Mouse (Mus musculus): ENCODE results near the gene Dnajc17.

The Dnajc17 gene

DNA sequence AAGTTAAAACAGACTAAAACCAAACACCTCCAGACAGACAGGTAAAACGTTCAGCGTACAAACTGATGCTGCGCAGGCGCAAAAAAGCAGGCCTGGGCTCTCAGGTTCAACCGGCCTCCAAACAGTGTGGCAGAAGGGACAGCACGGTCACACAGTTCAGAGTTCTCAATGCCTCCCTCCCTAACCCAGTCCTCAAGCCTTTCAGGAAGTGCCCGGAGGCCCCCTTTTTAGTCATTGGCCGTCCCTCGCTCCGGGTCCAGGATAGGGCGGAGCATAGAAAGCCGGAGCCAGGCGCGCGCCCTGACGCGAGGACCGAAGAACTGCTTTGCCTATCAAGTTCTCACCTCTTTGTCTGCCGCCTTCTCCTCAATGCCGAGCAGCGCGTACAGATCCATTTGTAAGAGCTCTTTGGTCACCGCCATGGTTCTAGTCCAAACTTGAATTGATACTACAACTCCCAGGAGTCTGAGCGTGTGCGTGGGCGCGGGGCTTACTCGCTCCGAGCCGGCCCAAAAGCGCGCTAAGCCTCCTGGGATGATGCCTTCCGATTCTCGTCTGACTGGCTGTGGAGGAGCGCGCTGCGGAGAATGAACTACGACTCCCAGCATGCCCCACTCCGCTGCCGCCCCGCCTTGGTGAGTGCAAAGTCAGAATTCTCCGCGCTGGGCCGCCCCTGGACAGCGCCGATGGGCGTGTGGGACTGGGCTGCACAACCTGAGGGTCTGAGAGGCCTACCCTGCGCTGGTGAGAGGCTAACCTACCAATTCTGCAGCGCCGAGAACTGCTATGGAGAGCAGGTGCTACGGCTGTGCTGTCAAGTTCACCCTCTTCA lies at the start of gene Dnajc17, which contains the start of gene Zfyve19:
Gene Dnajc17 (minus strand): TSS at position 452 of the 832 bp plus-strand sequence.
Gene Zfyve19 (plus strand): TSS at position 274 of the 832 bp plus-strand sequence.
- in situ Hi-C loops (cut with MboI, MseI), result no loop called here

DNA sequence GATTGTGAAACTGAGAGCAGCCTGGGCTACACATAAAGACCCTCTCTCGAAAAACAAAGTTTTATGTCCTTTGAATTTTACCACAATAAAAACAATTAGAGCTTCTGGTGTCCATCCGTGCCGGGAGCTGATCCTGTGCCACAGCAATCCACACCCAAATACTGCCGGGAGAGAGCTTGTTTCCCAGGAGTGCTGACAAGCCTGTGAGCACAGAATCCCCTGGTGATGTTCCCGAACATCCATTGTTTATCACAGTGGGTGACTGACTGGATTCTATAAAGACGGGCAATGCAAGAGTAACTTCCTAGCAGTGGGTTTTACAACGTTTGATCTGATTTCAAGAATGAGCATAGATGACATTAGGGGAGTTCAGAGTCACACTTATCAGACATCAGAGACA lies 46.4 kb upstream of the Dnajc17 start:
- in situ Hi-C loops (cut with MboI, MseI), result no loop called here

DNA sequence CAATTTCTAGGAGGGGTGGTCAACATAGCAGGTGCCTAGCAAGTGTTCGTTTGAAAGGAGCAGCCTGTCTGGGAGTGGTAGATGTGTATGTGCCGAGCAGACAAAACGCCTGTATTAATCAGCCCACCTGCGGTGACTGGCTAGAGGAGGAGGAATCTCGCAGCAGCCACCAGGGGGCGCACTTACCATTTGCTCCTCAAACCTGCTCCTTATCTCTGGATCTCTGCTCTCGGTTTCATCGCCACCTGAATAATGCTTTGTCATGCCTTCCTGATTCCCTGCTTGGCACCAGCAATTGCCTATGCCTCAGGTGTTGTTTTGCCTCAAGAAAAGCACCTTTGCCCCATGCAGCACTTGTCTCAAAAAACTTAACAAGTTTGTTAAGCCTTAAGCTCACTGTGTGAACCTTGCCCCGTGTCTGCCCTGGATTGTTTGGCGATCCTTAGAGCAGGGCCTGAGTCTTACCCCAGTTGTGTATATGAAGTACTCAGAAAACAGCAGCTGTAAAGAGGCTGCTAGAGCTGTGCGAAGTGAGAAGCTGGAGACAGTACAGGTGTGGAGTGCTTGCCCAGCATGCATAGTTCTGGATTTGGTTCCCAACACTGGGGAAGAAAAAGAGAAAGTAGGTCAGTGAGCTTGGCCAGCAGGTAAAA lies 42.4 kb upstream of the Dnajc17 start:
- in situ Hi-C loops (cut with MboI, MseI), result no loop called here

DNA sequence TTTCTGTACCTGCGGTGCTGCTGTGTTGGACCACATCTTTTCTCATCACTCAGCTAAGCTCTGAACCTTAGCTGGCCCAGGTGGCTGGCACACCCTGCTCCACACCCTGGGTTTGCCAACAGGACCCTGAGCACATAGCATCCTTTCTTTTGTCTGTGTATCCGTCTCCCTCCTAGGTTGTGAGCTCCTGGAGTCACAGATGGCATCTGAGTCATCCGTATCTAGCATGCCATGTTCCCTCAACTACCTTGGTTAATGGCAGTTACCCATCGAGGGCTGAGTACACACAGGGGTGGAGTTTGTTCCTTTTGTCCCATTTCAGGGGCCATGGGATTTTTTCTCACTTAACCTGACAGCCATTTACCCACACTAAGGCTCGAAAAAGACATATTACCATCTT lies 41.8 kb upstream of the Dnajc17 start:
- in situ Hi-C loops (cut with MboI, MseI), result no loop called here

DNA sequence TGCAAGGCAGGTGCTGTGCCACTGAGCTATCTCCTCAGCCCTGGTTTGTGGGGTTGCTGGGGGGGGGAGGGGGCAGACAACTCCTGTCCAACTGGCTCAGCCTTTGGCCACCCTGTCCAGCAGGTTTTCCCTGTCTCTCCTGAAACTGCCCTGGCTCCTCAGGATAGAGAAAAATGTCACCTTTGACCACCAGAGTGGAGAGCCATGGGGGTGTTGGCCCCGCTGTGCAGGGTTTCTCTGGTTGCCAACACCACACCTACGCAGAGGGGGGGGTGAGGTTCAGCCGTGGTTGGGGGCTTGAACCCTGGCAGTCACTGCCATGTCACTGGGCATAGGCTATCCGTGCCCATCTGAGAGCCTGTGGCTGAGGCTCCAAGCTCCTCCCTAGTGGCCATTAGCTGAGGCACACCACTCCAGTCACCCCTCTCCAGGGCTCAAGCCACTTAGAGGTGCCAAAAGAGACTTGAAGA lies 41.0 kb upstream of the Dnajc17 start:
- in situ Hi-C loops (cut with MboI, MseI), result loop anchor here (5.0 kb wide), 1 partner anchor 38 kb away; the partner anchor contains the start of gene Vps18

DNA sequence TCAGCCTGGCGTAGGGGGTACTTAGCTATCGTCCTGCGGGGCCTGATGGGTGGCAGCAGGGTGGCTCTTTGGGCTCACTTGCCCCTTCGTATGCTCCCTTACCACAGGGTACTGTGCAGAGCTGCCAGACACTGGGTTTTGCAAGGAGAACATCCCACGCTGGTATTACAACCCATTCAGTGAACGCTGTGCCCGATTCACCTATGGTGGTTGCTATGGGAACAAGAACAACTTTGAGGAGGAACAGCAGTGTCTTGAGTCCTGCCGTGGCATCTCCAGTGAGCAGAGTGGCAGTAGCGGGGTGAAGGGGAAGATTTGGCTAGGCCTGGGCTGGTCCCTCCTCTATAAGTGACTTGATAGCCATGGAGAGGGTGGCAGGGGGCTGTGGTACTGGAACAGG lies 39.3 kb upstream of the Dnajc17 start:
- in situ Hi-C loops (cut with MboI, MseI), result loop anchor here (5.0 kb wide), 1 partner anchor 39 kb away; the partner anchor contains the start of gene Vps18

DNA sequence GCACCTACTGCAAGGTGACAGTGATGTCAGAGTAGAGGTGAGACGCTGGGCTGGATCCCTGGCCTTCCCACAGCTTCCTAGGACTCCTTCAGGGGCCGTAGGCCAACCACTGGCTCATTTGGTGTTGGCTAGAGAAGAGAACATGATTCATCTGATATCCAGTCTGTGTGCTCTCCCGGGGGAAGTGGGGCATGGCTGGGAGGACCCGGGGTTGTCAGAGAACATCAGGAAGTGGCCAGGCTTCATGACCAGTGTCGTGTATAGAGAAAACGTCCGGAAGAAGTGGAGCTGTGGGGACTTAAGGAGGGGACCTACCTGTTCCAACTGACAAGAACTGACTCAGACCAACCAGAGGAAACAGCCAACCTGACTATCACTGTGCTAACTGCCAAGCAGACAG lies 36.7 kb upstream of the Dnajc17 start:
- in situ Hi-C loops (cut with MboI, MseI), result loop anchor here (5.0 kb wide), 1 partner anchor 42 kb away; the partner anchor contains the start of gene Vps18

DNA sequence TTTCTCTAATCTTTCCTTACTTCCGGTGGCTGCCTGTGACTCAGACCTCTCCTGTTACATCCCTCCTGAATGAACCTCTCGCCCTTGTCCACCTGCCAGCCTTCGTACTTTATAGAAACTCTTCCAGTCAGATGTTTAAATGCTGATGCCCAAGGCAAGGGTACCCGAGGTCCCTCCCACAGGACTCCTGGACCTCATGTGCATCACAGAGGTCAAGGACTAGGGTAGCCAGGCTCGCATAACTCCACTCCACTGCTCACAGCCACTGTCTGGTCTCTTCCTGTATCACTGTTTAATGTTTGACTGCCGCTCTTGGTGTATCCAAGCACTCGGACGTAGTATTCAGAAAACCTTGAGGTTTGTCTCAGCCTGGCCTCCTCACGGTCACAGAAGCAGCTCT lies 34.0 kb upstream of the Dnajc17 start:
- in situ Hi-C loops (cut with MboI, MseI), result no loop called here

DNA sequence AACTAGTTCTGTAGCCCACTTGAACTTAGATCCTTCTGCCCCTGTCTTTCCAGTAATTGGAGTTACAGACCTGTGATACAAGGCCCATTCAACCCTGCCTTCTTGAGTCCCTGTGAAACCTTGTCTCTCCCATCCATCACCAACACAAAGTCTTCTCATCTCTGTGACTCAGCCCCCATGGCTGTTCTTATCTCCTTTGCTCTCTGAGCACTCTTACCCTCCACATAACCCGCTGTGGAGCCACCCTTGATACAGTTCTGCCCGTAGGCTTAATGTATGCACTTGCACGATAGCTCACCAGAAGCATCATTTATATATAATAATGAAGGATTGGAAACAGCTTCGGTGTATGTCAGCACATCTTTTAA lies 32.2 kb upstream of the Dnajc17 start:
- in situ Hi-C loops (cut with MboI, MseI), result no loop called here

DNA sequence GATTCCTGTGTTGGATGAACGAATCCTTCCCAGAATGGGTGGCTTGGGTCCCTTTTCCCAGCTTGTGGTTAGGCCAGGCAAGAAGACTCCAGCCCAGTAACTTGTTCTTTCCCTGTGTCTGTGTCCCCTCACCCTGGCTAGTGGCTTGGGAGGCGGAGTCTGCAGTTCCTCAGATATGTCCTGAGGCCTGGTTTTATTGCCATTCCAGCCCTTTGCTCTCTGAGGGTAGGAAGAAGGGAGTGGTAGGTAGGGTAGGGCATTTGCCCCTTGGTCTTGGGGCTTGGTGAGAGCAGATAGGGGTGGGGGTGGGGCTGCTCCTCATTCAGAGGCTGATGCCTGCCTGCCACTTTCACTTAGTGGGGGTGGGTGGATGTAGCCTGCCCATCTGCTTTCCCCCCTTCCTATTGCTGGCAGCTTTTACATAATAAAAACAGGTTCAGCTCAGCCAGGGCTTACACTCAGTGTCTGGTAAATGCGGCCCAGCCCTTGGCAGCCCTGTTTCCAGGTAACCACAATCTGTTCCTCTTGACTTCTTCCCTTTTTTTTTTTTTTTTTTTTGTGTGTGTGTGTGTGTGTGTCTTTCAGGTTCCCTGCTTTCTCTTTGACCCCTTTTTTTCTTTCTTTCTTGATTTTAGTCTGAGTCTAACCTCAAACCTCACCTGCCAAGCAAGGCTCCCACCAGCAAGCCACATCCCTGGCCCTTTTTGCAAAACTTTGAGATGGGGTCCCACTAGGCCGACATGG lies 31.7 kb upstream of the Dnajc17 start:
- in situ Hi-C loops (cut with MboI, MseI), result no loop called here

DNA sequence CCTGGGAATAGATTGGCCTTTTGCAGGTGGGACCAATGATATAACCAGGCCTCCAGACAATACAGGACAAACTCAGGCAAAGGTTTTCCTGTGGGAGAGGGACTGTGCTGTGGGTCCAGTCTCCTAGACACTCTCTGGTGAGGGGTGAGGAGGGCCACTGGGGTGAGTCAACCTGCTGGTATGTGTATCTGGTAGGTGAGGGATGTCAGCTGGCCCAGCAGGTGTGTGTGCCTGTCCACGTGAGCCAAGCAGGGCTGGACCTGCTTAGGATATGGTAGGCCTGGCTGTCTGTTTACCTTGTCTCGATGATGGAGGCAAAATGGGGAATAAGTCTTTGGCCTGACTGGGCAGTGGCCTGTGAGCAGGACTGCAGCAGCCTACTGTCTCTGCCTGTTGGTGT lies 30.1 kb upstream of the Dnajc17 start:
- in situ Hi-C loops (cut with MboI, MseI), result no loop called here

DNA sequence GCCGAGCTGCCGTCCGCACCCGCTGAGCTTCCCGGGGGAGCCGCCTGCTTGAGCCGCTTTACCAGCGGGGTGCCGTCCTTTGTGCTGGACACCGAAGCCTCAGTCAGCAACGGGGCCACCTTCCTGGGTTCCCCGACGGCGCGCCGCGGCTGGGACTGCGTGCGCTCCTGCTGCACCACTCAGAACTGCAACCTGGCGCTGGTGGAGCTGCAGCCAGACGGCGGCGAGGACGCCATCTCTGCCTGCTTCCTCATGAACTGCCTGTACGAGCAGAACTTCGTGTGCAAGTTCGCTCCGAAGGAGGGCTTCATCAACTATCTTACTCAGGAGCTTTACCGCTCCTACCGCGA lies 29.3 kb upstream of the Dnajc17 start:
- in situ Hi-C loops (cut with MboI, MseI), result no loop called here

DNA sequence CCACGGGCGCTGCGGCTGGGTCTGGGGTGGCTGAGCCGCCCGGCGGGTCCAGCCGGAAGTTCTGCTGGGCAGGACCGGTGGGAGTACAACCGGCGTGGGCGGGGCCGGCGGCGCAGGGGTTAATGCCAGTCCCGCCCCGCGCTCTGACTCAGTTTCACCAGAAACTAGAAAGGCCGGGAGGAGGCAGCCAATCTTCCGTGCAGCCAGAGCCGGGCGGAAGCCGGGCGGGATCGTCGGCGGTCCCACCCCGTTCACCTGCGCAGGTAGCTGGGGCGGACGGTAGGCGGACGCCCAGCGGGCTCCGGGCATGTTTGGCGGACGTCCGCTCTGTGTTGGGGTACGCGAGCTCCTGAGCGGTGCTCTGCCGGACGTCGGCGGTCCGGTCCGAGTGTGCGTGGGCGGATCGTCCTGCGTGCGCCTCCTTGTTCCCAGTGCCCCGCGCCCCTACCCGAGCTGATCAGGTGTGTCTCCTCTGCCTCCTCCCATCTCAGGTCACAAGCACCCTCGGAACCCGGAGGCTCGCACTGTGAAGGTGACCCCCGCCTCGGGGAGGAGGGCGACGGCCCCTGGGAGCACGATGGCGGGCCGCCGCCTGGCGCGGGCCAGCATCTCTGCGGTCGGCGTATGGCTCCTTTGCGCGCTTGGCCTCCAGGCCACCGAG lies 28.7 kb upstream of the Dnajc17 start, which contains the start of gene Spint1:
Gene Spint1 (plus strand): TSS at position 153 of the 661 bp plus-strand sequence.
- in situ Hi-C loops (cut with MboI, MseI), result no loop called here

DNA sequence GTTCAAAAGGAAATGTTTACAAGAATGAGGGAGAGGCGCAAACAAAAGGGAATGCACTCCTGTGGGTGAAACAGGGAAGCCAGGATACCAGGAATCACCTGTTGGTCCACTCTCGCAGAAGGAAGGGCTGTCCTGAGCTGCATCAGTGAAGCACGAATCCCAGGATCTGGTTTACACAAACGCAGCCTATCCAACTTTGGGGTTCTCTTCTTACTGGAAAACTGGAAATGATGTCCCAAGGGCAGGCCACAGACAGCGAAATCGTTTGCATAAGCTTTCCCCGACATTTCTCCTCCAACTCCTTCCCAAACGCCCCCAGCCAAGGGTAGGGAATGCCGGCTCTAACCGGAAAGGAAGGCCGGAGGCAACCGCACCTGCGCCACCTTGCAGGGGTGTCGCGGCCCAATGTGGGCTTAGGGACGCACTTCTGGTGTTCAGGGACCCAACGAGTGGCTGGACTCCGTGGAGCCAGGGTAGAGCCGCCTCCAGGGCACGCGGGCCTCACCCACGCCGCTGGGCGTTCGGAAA lies 28.2 kb upstream of the Dnajc17 start:
- in situ Hi-C loops (cut with MboI, MseI), result no loop called here

DNA sequence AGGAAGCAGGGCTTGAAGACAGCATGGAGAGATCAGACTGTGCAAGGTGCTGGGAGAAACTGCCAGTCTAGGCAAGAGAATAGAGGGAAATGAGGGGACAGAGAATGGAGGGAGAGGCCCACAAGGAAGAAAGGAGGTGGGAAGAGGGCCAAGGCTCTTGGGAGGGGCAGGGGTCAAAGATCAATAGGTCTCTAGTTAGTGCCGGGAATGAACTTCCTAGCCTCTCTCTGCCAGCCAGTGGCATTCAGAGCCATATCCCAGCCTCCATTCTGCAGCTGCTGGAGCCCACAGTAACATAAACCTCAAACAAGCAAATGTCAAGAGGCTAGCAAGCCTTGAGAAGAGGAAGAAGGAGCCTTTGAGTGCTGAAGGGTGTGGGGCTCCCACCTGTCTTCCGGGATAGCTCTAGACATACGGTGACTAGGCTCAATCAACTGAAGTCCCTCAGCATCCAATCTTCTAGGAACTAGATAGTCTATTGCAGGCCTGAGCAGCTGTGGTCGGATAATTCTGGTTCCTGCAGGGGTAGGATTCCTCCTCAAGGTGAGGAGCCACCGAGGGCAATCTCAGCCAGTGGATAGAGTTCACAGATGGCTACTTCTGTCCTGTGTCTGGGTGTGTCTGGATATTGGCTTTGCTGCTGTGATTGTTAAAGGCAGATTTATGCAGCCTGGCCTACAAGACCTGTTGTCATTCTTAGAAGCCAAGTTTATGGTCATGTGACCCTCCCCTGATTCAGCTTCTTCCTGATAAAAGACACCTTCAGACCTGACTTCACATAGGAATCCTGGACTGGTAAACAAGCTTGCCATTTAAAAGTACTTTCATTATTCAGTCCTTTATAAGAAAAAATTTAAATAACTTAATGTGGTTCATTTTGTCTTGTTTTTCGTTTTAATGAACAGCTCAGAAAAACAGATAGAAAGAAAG lies 21.4 kb upstream of the Dnajc17 start, which contains the start of gene Ppp1r14d:
Gene Ppp1r14d (minus strand): TSS at position 132 of the 930 bp plus-strand sequence.
- in situ Hi-C loops (cut with MboI, MseI), result no loop called here

DNA sequence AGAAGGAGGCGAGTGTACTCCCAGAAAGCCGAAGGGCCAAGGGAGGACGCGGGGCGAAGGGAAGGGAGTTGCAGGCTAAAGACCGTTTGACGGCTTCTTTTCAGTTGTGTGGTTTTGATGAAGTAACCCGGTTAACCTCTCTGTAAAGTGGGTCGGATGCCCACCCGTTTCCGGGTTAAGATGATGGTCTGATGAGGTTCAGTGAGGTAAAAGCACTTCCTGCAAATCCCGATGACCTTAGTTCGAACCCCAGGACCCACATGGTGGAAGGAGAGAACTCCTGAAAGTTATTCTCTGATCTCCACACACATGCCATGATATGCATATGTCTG lies 547 bp upstream of the Dnajc17 start:
- in situ Hi-C loops (cut with MboI, MseI), result no loop called here

DNA sequence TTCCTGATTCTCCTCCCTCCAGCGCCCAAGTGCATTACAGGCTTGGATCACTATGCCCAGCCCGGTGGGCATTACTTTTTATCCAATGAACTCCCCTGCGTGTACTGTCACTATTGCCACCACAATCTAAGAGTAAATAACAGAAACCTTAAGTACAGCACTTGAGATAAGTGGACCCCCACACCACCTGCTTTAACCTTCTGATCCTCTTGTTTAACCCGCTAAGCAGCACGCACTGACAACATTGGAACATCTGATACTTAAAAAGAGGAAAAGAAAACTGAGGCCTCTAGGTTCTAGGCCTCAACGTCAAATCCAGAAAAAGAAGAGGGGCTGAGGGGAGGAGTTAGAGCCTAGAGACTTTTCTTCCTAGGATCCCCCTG lies 643 bp downstream of the Dnajc17 start:
- in situ Hi-C loops (cut with MboI, MseI), result no loop called here

DNA sequence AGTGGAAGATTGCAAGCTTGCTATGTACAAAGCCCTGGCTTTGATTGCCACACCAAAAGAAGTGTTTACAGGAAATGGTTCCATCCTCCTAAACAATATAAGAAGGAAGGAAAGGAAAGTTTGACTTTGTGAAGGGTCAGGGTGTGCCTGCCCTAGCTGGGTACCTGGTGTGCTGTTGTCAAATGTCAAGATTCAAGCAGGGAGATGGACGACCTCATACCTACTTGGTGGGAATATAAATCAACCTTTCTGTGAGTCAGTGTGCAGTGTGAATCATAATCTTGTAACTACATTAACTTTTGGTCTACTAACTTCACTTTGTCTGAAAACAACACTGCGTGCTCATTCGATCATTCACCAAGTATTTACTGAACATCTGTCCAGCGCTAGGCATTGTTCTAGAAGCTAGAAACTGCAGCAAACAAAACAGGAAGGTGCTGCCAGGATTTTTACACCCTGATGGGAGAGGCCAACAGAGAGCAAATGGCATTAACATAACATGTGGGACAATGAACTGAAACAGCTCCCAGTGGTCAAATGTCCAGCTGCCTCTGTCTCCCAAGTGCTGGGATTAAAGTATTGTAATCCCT lies 4.6 kb downstream of the Dnajc17 start:
- in situ Hi-C loops (cut with MboI, MseI), result no loop called here

DNA sequence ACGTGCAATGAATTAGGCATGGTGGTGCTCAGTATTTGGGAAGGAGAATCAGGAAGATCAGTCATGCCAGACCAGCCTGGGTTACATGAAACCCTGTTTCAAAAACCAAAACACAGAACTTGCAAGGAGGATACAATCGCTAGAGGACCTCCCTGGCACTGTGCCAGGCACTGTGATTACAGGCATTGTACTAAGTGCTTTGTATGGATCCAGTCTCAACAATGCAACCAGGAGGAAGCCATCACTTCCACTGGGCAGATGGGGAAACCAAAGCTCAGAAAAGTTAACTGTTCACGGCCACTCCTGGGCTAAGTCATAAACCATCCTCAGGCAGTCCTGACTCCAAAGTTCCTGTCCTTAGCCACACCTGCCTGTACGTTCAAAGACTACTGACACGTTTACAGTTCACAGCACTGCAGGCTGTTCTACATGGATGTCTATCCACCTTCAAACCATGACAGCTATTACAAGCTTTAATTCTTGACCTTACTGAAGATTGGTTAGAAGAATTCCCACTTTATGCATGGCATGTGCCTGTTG lies 5.6 kb downstream of the Dnajc17 start:
- in situ Hi-C loops (cut with MboI, MseI), result no loop called here

DNA sequence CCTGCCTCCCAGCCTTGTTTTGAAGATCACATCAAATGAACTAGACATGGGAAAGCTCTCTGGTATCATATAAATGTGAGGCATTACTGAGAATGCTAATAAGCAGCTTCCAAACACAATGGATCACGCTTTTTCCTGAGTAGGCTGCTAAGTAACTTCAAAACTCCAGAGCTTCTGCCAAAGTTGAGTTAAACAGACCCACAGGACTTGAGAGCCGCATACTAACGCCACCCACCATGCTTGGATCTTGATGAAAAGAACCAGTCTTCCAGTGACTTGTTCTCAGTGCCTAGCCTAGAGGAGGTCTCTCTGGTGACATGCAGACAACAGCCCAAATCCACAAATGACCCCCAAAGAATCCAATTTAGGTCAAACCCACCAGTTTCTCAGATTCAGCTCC lies 9.7 kb downstream of the Dnajc17 start:
- in situ Hi-C loops (cut with MboI, MseI), result no loop called here
